Mouse (Mus musculus) splenic B cell, adult 2 months (primary cell): Measurements from ENCODE around the gene Ocm.

Source experiments
- DNase-seq: peaks from one replicate; pipeline ENCODE4 v3.0.0-alpha.2; 2011; ENCODE audit warnings: low read depth, low spot score
- H3K27me3 ChIP-seq: 2 replicates; pipeline ENCODE4 v1.6.1; 2012; ENCODE audit warnings: mild to moderate bottlenecking, low read length, moderate library complexity, mixed read lengths; ENCODE audit not compliant: control insufficient read depth, poor library complexity, insufficient read depth, severe bottlenecking
- H3K36me3 ChIP-seq: 2 replicates; pipeline ENCODE4 v1.6.1; 2012; ENCODE audit warnings: mild to moderate bottlenecking, low read length, moderate library complexity, mixed read lengths; ENCODE audit not compliant: control insufficient read depth, poor library complexity, insufficient read depth, severe bottlenecking

Ocm gene

GRCm38 (mm10) chr5:143985381-143985780 is 41.1 kb downstream of the Ocm start:
- H3K36me3 ChIP-seq, result peaks cover 20% of the 10 kb centered on the region
- DNase-seq, result no peak
- no peaks in the 10 kb centered on the region for H3K27me3 ChIP-seq

- DNase-seq, result no peak
- H3K36me3 ChIP-seq, result peaks cover 11% of the 10 kb centered on the region
- no peaks in the 10 kb centered on the region for H3K27me3 ChIP-seq
These were observed 44.1 kb downstream of the Ocm start for GRCm38 (mm10) chr5:143982361-143982760.

GRCm38 (mm10) chr5:143980858-143981257 is 45.6 kb downstream of the Ocm start:
- H3K27me3 ChIP-seq, result no peaks in the 10 kb centered on the region
- DNase-seq, result no peak
- H3K36me3 ChIP-seq, result peaks cover 4% of the 10 kb centered on the region

- Histone ChIP-seq H3K36me3 (no peaks in the 10 kb centered on the region), H3K27me3 (no peaks in the 10 kb centered on the region)
- no peak for DNase-seq
These were observed 49.6 kb downstream of the Ocm start for GRCm38 (mm10) chr5:143976726-143977431.

GRCm38 (mm10) chr5:143976232-143976631 is 50.2 kb downstream of the Ocm start:
- Histone ChIP-seq H3K36me3 (no peaks in the 10 kb centered on the region), H3K27me3 (no peaks in the 10 kb centered on the region)
- DNase-seq, result no peak

GRCm38 (mm10) chr5:143975631-143975933 is 50.9 kb downstream of the Ocm start:
- Histone ChIP-seq H3K36me3 (no peaks in the 10 kb centered on the region), H3K27me3 (no peaks in the 10 kb centered on the region)
- DNase-seq, result no peak

GRCm38 (mm10) chr5:143974931-143975630 is 51.4 kb downstream of the Ocm start:
- DNase-seq, result peak; percentile 86
- Histone ChIP-seq H3K27me3 (no peaks in the 10 kb centered on the region), H3K36me3 (no peaks in the 10 kb centered on the region)

- Histone ChIP-seq H3K36me3 (no peaks in the 10 kb centered on the region), H3K27me3 (no peaks in the 10 kb centered on the region)
- no peak for DNase-seq
These were observed 53.8 kb downstream of the Ocm start for GRCm38 (mm10) chr5:143972628-143973027.
